Mouse (Mus musculus): ENCODE measurements around the gene Adam1b. TPM values are rescaled to one million over a fixed set of nuclear protein-coding genes. Genes with fewer than 3 reads are reported as not detected.

Gene Adam1b
- polyA plus RNA-seq, 1 experiment from 2014 or later, result not detected

GRCm38 (mm10) chr5:121454503-121454782 is 48.8 kb downstream of the Adam1b start:
- H3K27me3 ChIP-seq (replicated peaks; ENCODE audit: control insufficient read depth, insufficient read depth, low read length), result no peaks in the 10 kb centered on the region
- no peak overlapping the region for H3K4me3 ChIP-seq (ENCODE audit: low read depth, low read length)
- WGBS, result 69% methylated on average over 3 of the region's 3 CpGs
- peak; percentile 70 for DNase-seq (ENCODE audit: low spot score)
- H3K9me3 ChIP-seq (ENCODE audit: control insufficient read depth, low read length), result no peaks in the 10 kb centered on the region
- H3K9ac ChIP-seq (ENCODE audit: low read depth, low read length), result no peak overlapping the region
- peaks cover 8% of the 10 kb centered on the region for H3K4me1 ChIP-seq (ENCODE audit: control insufficient read depth, insufficient read depth, low read length)
- H3K4me2 ChIP-seq (ENCODE audit: low read depth, low read length), result no peak overlapping the region
- ATAC-seq (ENCODE audit: low read depth), result no peak
- peak overlapping the region; percentile 67; the same call in 1 of the 2 replicates for H3K27ac ChIP-seq (replicated peaks; ENCODE audit: low read depth, low read length)
- H3K36me3 ChIP-seq (ENCODE audit: control insufficient read depth, insufficient read depth, low read length), result peaks cover 4% of the 10 kb centered on the region

- ATAC-seq (ENCODE audit: low read depth), result no peak
- peak; percentile 67 for DNase-seq (ENCODE audit: low spot score)
- Histone ChIP-seq H3K27ac (replicated peaks; ENCODE audit: low read depth, low read length) (peak overlapping the region; percentile 67), H3K9me3 (ENCODE audit: control insufficient read depth, low read length) (no peaks in the 10 kb centered on the region), H3K36me3 (ENCODE audit: control insufficient read depth, insufficient read depth, low read length) (peaks cover 9% of the 10 kb centered on the region), H3K9ac (ENCODE audit: low read depth, low read length) (no peak overlapping the region), H3K27me3 (replicated peaks; ENCODE audit: control insufficient read depth, insufficient read depth, low read length) (no peaks in the 10 kb centered on the region), H3K4me3 (ENCODE audit: low read depth, low read length) (no peak overlapping the region), H3K4me1 (ENCODE audit: control insufficient read depth, insufficient read depth, low read length) (peaks cover 8% of the 10 kb centered on the region), H3K4me2 (ENCODE audit: low read depth, low read length) (peak overlapping the region; percentile 84)
- WGBS, result 79% methylated on average over 13 of the region's 13 CpGs
Observed at GRCm38 (mm10) chr5:121453743-121454502, 49.3 kb downstream of the Adam1b start.

DNA sequence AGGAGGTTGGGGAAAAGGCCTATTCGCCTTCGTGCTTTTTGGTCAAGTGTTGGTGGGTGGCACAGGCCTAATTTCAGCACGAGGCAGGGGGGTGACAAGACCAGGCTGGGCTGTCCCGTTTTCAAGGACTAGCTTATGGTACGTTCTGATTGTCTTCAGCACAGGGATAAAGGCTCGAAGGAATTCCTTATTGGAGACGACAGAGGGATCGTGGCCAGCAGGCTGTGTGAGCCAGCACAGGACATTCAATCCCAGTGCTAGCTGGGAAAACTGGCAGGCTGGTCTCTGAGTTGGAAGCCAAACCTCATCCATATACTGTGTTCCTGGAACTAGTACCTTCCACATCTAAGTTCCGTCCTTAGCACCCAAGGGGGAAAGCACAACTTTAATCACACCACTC is 50.3 kb downstream of the Adam1b start:
- peak overlapping the region; percentile 96 for H3K27ac ChIP-seq (replicated peaks; ENCODE audit: low read depth, low read length)
- peak; percentile 32 for DNase-seq (ENCODE audit: low spot score)
- WGBS, result 6% methylated on average over 9 of the region's 9 CpGs
- peaks cover 19% of the 10 kb centered on the region for H3K36me3 ChIP-seq (ENCODE audit: control insufficient read depth, insufficient read depth, low read length)
- peak overlapping the region; percentile 98 for H3K4me3 ChIP-seq (ENCODE audit: low read depth, low read length)
- H3K9me3 ChIP-seq (ENCODE audit: control insufficient read depth, low read length), result no peaks in the 10 kb centered on the region
- H3K4me2 ChIP-seq (ENCODE audit: low read depth, low read length), result peak overlapping the region; percentile 84
- ATAC-seq (ENCODE audit: low read depth), result 0 out of 2 replicates have a peak, but pooled peaks have one; percentile 0
- H3K9ac ChIP-seq (ENCODE audit: low read depth, low read length), result peak overlapping the region; percentile 98
- H3K27me3 ChIP-seq (replicated peaks; ENCODE audit: control insufficient read depth, insufficient read depth, low read length), result no peaks in the 10 kb centered on the region
- peaks cover 8% of the 10 kb centered on the region for H3K4me1 ChIP-seq (ENCODE audit: control insufficient read depth, insufficient read depth, low read length)

DNA sequence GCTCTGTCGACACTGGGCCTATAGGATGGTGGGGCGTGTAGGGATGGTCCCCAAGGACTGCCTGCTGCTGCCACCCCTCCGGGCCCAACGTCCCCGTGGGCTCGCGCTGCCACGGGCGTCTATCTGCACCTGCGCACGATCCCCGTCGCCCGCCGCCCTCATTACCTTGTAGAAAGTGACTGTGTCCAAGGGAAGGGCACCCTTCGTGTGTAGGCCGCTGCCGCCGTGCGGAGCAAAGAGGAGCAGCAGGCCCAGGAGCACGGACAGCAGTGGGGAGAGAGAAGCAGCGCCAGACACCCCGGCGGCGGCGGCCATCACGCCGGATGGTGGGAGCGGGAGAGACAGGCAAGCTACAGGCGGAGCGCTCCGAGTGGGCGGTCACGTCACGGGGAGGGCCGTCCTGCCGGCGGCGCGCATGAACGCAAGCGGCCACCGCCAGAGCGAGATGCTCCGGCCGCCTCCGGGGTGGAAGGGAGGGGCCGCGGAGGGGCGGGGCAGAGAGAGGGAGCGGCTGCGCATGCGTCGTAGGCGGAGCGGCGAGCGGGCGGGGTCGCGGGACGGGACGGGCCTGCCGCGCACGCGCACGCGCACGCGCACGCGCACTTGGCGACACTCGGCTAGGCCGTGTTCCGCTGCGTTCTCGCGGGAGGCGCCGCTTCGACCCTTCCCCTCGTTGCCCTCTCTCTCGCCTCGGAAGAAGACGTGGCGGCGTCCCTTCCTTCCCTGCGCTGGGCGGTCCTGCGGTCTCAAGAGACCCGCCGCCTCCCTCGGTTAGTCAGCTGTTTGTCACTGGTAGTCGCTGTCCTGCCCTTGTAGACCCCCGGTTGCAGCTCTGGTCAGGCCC is 51.0 kb downstream of the Adam1b start, which contains the start of gene Erp29:
Gene Erp29 (minus strand): TSS at position 481 of the 844 bp plus-strand sequence.
- ATAC-seq (ENCODE audit: low read depth) (peak; percentile 93), DNase-seq (ENCODE audit: low spot score) (peak; percentile 97)
- Histone ChIP-seq H3K36me3 (ENCODE audit: control insufficient read depth, insufficient read depth, low read length) (peaks cover 26% of the 10 kb centered on the region), H3K27ac (replicated peaks; ENCODE audit: low read depth, low read length) (peak within 1 kb of the TSS; percentile 97), H3K4me1 (ENCODE audit: control insufficient read depth, insufficient read depth, low read length) (peaks cover 8% of the 10 kb centered on the region), H3K9ac (ENCODE audit: low read depth, low read length) (peak within 1 kb of the TSS; percentile 98), H3K27me3 (replicated peaks; ENCODE audit: control insufficient read depth, insufficient read depth, low read length) (no peaks in the 10 kb centered on the region), H3K4me3 (ENCODE audit: low read depth, low read length) (peak within 1 kb of the TSS; percentile 98), H3K4me2 (ENCODE audit: low read depth, low read length) (peak within 1 kb of the TSS; percentile 84), H3K9me3 (ENCODE audit: control insufficient read depth, low read length) (no peaks in the 10 kb centered on the region)
- WGBS, result under 1% methylated on average over 27 of the region's 97 CpGs

DNA sequence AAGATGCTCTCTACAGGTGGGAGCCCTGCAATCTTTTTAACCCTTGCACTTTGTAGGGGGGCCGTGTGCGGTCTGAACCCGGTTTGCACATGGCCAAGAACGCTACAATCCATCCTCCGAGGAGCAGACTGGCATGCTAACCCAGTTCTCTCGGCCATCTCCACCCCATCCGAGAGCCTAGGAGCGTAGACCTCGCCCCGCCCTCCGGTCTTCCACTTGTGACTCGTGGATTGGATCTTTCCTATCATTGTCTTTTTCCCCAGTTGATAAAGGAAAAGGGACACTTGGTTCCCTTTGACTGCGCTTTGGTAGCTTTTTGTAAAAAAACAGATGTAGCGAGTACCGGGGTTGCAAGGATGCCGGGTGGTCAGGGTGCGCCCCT is 51.6 kb downstream of the Adam1b start, which contains the start of gene Tmem116:
Gene Tmem116 (plus strand): TSS at position 250 of the 382 bp plus-strand sequence.
- 0% methylated on average over 17 of the region's 17 CpGs for WGBS
- H3K9ac ChIP-seq (ENCODE audit: low read depth, low read length), result peak within 1 kb of the TSS; percentile 98
- peaks cover 8% of the 10 kb centered on the region for H3K4me1 ChIP-seq (ENCODE audit: control insufficient read depth, insufficient read depth, low read length)
- peak; percentile 49 for DNase-seq (ENCODE audit: low spot score)
- peaks cover 32% of the 10 kb centered on the region for H3K36me3 ChIP-seq (ENCODE audit: control insufficient read depth, insufficient read depth, low read length)
- H3K4me2 ChIP-seq (ENCODE audit: low read depth, low read length), result peak within 1 kb of the TSS; percentile 84
- peak within 1 kb of the TSS; percentile 98 for H3K4me3 ChIP-seq (ENCODE audit: low read depth, low read length)
- H3K27ac ChIP-seq (replicated peaks; ENCODE audit: low read depth, low read length), result peak within 1 kb of the TSS; percentile 97
- H3K9me3 ChIP-seq (ENCODE audit: control insufficient read depth, low read length), result no peaks in the 10 kb centered on the region
- H3K27me3 ChIP-seq (replicated peaks; ENCODE audit: control insufficient read depth, insufficient read depth, low read length), result no peaks in the 10 kb centered on the region
- ATAC-seq (ENCODE audit: low read depth), result no peak

GRCm38 (mm10) chr5:121451203-121451602 is 52.0 kb downstream of the Adam1b start:
- peak overlapping the region; percentile 97; the same call in 1 of the 2 replicates for H3K27ac ChIP-seq (replicated peaks; ENCODE audit: low read depth, low read length)
- peak overlapping the region; percentile 98 for H3K9ac ChIP-seq (ENCODE audit: low read depth, low read length)
- no peaks in the 10 kb centered on the region for H3K9me3 ChIP-seq (ENCODE audit: control insufficient read depth, low read length)
- peak overlapping the region; percentile 98 for H3K4me3 ChIP-seq (ENCODE audit: low read depth, low read length)
- ATAC-seq (ENCODE audit: low read depth) (no peak), DNase-seq (ENCODE audit: low spot score) (no peak)
- peak overlapping the region; percentile 84 for H3K4me2 ChIP-seq (ENCODE audit: low read depth, low read length)
- 25% methylated on average over 8 of the region's 8 CpGs for WGBS
- H3K36me3 ChIP-seq (ENCODE audit: control insufficient read depth, insufficient read depth, low read length), result peaks cover 36% of the 10 kb centered on the region
- no peaks in the 10 kb centered on the region for H3K27me3 ChIP-seq (replicated peaks; ENCODE audit: control insufficient read depth, insufficient read depth, low read length)
- peaks cover 8% of the 10 kb centered on the region for H3K4me1 ChIP-seq (ENCODE audit: control insufficient read depth, insufficient read depth, low read length)

DNA sequence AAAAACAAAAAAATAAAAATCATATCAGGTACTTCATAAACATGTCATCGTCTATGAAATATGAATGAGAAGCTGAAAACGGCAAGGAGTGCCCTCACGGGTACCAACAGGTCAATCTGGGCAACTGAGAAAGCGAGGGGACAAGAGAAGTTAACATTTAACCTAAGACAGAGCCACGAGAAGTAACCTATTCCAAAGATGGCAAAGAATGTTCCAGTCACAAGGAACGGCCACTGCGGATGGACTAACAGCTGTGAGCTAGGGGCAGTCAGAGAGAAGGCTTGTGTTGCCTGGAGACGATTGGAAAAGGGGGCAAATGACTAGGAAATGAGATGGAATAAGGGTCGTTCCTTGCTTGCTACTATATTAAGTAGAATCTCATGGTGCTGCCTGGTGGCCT is 52.8 kb downstream of the Adam1b start:
- no peaks in the 10 kb centered on the region for H3K9me3 ChIP-seq (ENCODE audit: control insufficient read depth, low read length)
- DNase-seq (ENCODE audit: low spot score), result no peak
- H3K9ac ChIP-seq (ENCODE audit: low read depth, low read length), result no peak overlapping the region; the same call in 1 of the 2 replicates
- no peaks in the 10 kb centered on the region for H3K27me3 ChIP-seq (replicated peaks; ENCODE audit: control insufficient read depth, insufficient read depth, low read length)
- no peak overlapping the region for H3K27ac ChIP-seq (replicated peaks; ENCODE audit: low read depth, low read length)
- H3K4me1 ChIP-seq (ENCODE audit: control insufficient read depth, insufficient read depth, low read length), result peaks cover 8% of the 10 kb centered on the region
- no peak for ATAC-seq (ENCODE audit: low read depth)
- peak overlapping the region; percentile 84; the same call in 1 of the 2 replicates for H3K4me2 ChIP-seq (ENCODE audit: low read depth, low read length)
- H3K4me3 ChIP-seq (ENCODE audit: low read depth, low read length), result no peak overlapping the region
- peaks cover 43% of the 10 kb centered on the region for H3K36me3 ChIP-seq (ENCODE audit: control insufficient read depth, insufficient read depth, low read length)
- 81% methylated on average over 9 of the region's 9 CpGs for WGBS

Measured in embryonic facial prominence, embryonic 14.5 days (tissue).